Mouse (Mus musculus): ENCODE data around the gene Scpep1.
"Not testable (repeated sequence)": the region's sequence is repeated elsewhere in the genome, so short reads cannot be mapped to it uniquely, and the experiment has no call there.

The Scpep1 gene

DNA sequence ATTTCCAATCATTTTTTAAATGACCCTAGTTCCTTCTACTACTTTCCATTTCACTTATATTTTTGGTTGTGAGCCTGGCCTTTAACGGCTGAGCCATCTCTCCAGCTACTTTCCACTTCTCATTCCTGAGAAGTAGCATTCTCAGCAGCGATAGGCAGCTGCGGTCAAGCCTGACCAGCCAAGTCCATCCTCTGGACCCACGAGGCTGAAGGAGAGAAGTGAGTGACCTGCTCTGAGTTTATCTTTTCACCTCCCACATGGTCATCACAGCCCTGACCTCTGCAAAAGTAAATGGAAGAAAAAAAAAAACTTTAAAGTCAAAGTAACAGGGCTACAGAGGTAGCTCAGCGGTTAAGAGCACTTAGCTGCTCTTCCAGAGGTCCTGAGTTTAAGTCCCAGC, 28.7 kb downstream of the Scpep1 start:
- DNase-seq (ENCODE audit: low spot score in 2 of 2), result no peak

- no peak for DNase-seq (ENCODE audit: low spot score in 2 of 2)
These were observed 45.8 kb downstream of the Scpep1 start for GRCm38 (mm10) chr11:88909388-88910036.

GRCm38 (mm10) chr11:88908557-88909211, 46.6 kb downstream of the Scpep1 start:
- peak in 1 of 2 experiments; percentile 34 for DNase-seq (ENCODE audit: low spot score in 2 of 2)

GRCm38 (mm10) chr11:88907886-88908285, 47.4 kb downstream of the Scpep1 start:
- DNase-seq (ENCODE audit: low spot score in 2 of 2), result no peak

GRCm38 (mm10) chr11:88905621-88906020, 49.6 kb downstream of the Scpep1 start:
- no peak for DNase-seq (ENCODE audit: low spot score in 2 of 2)

- no peak for DNase-seq (ENCODE audit: low spot score in 2 of 2)
These were observed 51.2 kb downstream of the Scpep1 start for GRCm38 (mm10) chr11:88904080-88904479.

- DNase-seq (ENCODE audit: low spot score in 2 of 2), result no peak
These were observed 52.5 kb downstream of the Scpep1 start for GRCm38 (mm10) chr11:88902762-88903161.

GRCm38 (mm10) chr11:88901341-88901802, 53.9 kb downstream of the Scpep1 start:
- DNase-seq (ENCODE audit: low spot score in 2 of 2), result no peak

DNA sequence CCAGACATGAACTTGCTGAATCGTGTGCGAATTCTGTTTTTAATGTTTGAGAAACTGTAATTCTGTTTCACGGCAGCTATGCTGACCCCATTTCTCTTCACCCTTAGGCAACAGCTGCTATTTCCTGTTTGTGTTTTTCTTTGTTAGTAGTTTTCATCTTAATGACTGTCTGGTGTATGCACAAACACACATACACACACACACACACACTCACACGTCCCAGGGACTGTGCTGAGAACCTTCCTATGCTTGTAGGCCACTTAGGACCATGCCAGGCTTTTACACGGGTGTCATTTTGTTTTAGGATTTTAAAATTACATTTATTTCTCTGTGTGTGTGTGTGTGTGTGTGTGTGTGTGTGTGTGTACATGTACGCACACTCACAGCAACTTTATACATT, 55.7 kb downstream of the Scpep1 start:
- DNase-seq (ENCODE audit: low spot score in 2 of 2), result no peak

- no peak for DNase-seq (ENCODE audit: low spot score in 2 of 2)
These were observed 56.9 kb downstream of the Scpep1 start for GRCm38 (mm10) chr11:88898380-88898763.

- DNase-seq (ENCODE audit: low spot score in 2 of 2), result no peak
These were observed 57.5 kb downstream of the Scpep1 start for GRCm38 (mm10) chr11:88897624-88898379.

- DNase-seq (ENCODE audit: low spot score in 2 of 2), result peak; percentile 16 to 41
These were observed 59.4 kb downstream of the Scpep1 start for GRCm38 (mm10) chr11:88895800-88896232.

GRCm38 (mm10) chr11:88895235-88895634, 60.0 kb downstream of the Scpep1 start:
- DNase-seq (ENCODE audit: low spot score in 2 of 2), result not testable (repeated sequence)

DNA sequence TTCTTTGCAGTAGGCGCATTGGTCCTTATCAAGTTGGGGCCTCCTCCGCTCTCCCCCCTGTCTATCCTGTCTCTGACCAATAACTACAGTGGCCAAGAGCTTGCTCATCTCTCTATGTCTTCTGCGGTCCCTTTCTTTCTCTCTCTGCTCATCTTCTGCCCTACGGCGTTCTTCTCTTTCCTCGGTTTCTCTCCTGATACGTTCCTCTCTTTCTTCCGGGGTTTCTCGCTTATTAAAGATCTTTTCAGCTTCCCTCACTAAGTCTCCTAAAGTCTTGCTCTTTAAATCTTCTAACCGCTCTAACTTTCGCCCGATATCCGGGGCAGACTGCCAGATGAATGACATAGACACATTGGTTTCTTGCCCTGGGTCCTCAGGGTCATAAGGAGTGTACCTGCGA, 61.0 kb downstream of the Scpep1 start:
- DNase-seq (ENCODE audit: low spot score in 2 of 2), result not testable (repeated sequence)

DNA sequence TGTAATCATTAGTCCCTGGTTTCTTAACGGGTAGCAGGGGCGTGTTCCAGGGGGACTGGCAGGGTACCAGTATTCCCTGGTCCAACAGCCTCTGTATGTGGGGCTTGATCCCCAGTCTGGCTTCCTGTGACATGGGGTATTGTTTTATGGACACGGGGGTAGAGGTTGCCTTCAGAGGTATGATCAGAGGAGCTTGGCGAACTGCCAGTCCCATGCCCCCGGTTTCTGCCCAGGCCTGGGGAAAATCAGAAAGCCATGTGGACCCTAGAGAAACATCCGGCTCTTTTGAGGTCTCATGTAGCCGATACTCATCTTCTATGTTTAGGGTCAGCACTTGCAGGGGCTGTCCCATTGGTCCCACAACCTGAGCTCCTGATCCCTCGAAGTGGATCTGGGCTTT, 61.8 kb downstream of the Scpep1 start:
- peak in 1 of 2 experiments; percentile 18 for DNase-seq (ENCODE audit: low spot score in 2 of 2)

DNA sequence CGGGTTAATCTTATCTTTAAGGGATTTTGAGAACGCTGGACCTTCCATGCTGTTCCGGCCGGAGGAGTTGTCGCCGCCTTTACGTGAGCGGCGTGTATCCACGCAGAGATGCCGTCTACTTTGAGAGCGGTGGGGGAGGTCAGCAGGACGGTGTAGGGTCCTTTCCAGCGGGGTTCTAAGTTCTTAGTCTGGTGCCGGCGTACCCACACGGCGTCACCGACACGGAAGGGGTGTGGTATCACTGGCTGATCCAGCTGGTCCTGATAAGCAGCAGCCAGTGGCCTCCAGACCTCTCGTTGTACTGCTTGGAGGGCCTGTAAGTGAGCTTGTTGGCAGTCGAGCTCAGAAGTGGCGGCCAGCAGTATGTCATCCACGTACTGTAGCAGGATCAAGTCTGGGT, 62.5 kb downstream of the Scpep1 start:
- not testable (repeated sequence) for DNase-seq (ENCODE audit: low spot score in 2 of 2)

- peak; percentile 62 to 71 for DNase-seq (ENCODE audit: low spot score in 2 of 2)
These were observed 63.2 kb downstream of the Scpep1 start for GRCm38 (mm10) chr11:88891921-88892561.

GRCm38 (mm10) chr11:88891446-88891845, 63.8 kb downstream of the Scpep1 start:
- peak; percentile 27 to 29 for DNase-seq (ENCODE audit: low spot score in 2 of 2)

- DNase-seq (ENCODE audit: low spot score in 2 of 2), result not testable (repeated sequence)
These were observed 64.4 kb downstream of the Scpep1 start for GRCm38 (mm10) chr11:88890904-88891303.

- no peak for DNase-seq (ENCODE audit: low spot score in 2 of 2)
These were observed 66.3 kb downstream of the Scpep1 start for GRCm38 (mm10) chr11:88888996-88889395.

DNA sequence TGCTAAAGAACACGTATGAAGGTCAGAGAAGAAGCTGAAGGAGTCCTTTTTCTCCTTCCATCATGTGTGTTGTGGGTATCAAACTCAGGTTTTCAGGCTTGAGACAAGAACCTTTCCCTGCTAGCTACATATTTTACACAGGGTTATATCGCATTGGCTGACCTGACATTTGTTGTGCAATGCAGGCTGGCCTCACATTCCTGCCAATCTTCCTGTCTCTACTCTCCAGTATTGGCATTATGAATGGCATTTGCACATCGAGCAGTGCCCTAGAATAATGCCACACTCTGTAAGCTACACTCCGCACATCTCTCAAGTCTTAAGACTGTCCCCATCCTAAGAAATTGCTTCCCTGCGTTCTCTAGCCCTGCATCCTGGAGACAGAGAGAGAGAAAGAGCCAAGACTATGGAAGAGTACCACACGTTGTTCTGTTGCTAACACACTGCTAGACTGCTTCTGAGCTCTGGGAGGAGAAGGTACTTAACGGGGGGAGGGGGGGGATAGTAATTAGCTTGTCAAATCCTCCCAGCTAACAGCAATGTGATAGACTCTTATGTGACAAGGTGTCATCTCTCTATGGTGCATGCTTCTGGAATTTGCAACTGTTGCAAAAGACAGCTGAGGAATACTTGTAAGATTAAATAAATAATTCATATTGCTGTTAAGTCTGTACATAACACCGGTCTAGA, 70.7 kb downstream of the Scpep1 start:
- DNase-seq (ENCODE audit: low spot score in 2 of 2), result no peak
